Mouse (Mus musculus): ENCODE measurements around the gene Zc3h7b. TPM values are rescaled to one million over a fixed set of nuclear protein-coding genes. Genes with fewer than 3 reads are reported as not detected.

Gene Zc3h7b
- polyA plus RNA-seq, 1 experiment from 2014 or later: 26.6 TPM

Other genes starting within 250 kb of the Zc3h7b start
- 15.0 and 15.2 TPM in 2 replicates for gene Ep300, start 159.7 kb upstream of the Zc3h7b start, polyA plus RNA-seq (2014; fragmentation: Nextera tagmentation; extraction: Ambion mirVana)
- 14.0 and 15.0 TPM in 2 replicates for gene L3mbtl2, start 81.2 kb upstream of the Zc3h7b start, polyA plus RNA-seq (2014; fragmentation: Nextera tagmentation; extraction: Ambion mirVana)
- gene Chadl, start 47.8 kb upstream of the Zc3h7b start, polyA plus RNA-seq (2014; fragmentation: Nextera tagmentation; extraction: Ambion mirVana): 1.1 and 1.3 TPM in 2 replicates
- 71.1 and 75.3 TPM in 2 replicates for gene Rangap1, start 473 bp downstream of the Zc3h7b start, polyA plus RNA-seq (2014; fragmentation: Nextera tagmentation; extraction: Ambion mirVana)
- 23.4 and 25.8 TPM in 2 replicates for gene Tef, start 57.4 kb downstream of the Zc3h7b start, polyA plus RNA-seq (2014; fragmentation: Nextera tagmentation; extraction: Ambion mirVana)
- gene Tob2, start 113.7 kb downstream of the Zc3h7b start, polyA plus RNA-seq (2014; fragmentation: Nextera tagmentation; extraction: Ambion mirVana): 10.3 and 12.4 TPM in 2 replicates
- gene Phf5a, start 126.9 kb downstream of the Zc3h7b start, polyA plus RNA-seq (2014; fragmentation: Nextera tagmentation; extraction: Ambion mirVana): 103 and 106 TPM in 2 replicates
- gene Aco2, start 127.3 kb downstream of the Zc3h7b start, polyA plus RNA-seq (2014; fragmentation: Nextera tagmentation; extraction: Ambion mirVana): 571 and 598 TPM in 2 replicates
- gene Polr3h, start 181.2 kb downstream of the Zc3h7b start, polyA plus RNA-seq (2014; fragmentation: Nextera tagmentation; extraction: Ambion mirVana): 154 and 156 TPM in 2 replicates
- gene Csdc2, start 191.7 kb downstream of the Zc3h7b start, polyA plus RNA-seq (2014; fragmentation: Nextera tagmentation; extraction: Ambion mirVana): 5.5 and 6.7 TPM in 2 replicates
- 18.3 and 19.7 TPM in 2 replicates for gene Pmm1, start 215.9 kb downstream of the Zc3h7b start, polyA plus RNA-seq (2014; fragmentation: Nextera tagmentation; extraction: Ambion mirVana)
- gene 1700029P11Rik, start 235.5 kb downstream of the Zc3h7b start, polyA plus RNA-seq (2014; fragmentation: Nextera tagmentation; extraction: Ambion mirVana): not detected in 2 replicates
- 57.7 and 64.1 TPM in 2 replicates for gene Xrcc6, start 242.8 kb downstream of the Zc3h7b start, polyA plus RNA-seq (2014; fragmentation: Nextera tagmentation; extraction: Ambion mirVana)